Mouse (Mus musculus) neural tube, embryonic 12.5 days (tissue): ENCODE measurements at regions not wholly inside any gene's neighbourhood (a gene's known extent, or its start where the extent isn't known, plus 50 kb on each side); places are given as distances from the start of the nearest gene placed in this dataset.
A peak's percentile ranks its signal among the peaks of the same experiment; 100 is the strongest.

Source experiments
- ATAC-seq: fragments of 200-750 bp; cut with Nextera tagmentation; 2 replicates; pipeline ENCODE4 v1.8.0; 2017; ENCODE audit warnings: low read depth, mild to moderate bottlenecking, moderate TSS enrichment, moderate library complexity; ENCODE audit not compliant: low FRiP score
- H3K27ac ChIP-seq: fragments of 300-500 bp; sonication (generic); 2 replicates; pipeline ENCODE4 v1.5.1; 2016
- H3K27me3 ChIP-seq: fragments of 300-500 bp; sonication (generic); replicated peaks from 2 replicates; pipeline ENCODE4 v1.6.1; 2016; ENCODE audit warnings: mild to moderate bottlenecking
- H3K36me3 ChIP-seq: fragments of 300-500 bp; sonication (generic); 2 replicates; pipeline ENCODE4 v1.6.1; 2016; ENCODE audit warnings: mild to moderate bottlenecking
- H3K4me1 ChIP-seq: fragments of 300-500 bp; sonication (generic); 2 replicates; pipeline ENCODE4 v1.6.1; 2016
- H3K4me2 ChIP-seq: fragments of 300-500 bp; sonication (generic); replicated peaks from 2 replicates; pipeline ENCODE4 v1.6.1; 2016; ENCODE audit warnings: mild to moderate bottlenecking
- H3K4me3 ChIP-seq: fragments of 300-500 bp; sonication (generic); 2 replicates; pipeline ENCODE4 v1.5.1; 2016
- H3K9ac ChIP-seq: fragments of 300-500 bp; sonication (generic); 2 replicates; pipeline ENCODE4 v1.6.1; 2016; ENCODE audit warnings: mild to moderate bottlenecking
- H3K9me3 ChIP-seq: fragments of 300-500 bp; sonication (generic); 2 replicates; pipeline ENCODE4 v1.6.1; 2016; ENCODE audit warnings: mild to moderate bottlenecking
- WGBS: fragments of 180-500 bp; shearing (Covaris S2); methylation state at CpG from one replicate; pipeline ENCODE4 v1.1.7; 2016; 5-methylcytosine and 5-hydroxymethylcytosine counted together

DNA sequence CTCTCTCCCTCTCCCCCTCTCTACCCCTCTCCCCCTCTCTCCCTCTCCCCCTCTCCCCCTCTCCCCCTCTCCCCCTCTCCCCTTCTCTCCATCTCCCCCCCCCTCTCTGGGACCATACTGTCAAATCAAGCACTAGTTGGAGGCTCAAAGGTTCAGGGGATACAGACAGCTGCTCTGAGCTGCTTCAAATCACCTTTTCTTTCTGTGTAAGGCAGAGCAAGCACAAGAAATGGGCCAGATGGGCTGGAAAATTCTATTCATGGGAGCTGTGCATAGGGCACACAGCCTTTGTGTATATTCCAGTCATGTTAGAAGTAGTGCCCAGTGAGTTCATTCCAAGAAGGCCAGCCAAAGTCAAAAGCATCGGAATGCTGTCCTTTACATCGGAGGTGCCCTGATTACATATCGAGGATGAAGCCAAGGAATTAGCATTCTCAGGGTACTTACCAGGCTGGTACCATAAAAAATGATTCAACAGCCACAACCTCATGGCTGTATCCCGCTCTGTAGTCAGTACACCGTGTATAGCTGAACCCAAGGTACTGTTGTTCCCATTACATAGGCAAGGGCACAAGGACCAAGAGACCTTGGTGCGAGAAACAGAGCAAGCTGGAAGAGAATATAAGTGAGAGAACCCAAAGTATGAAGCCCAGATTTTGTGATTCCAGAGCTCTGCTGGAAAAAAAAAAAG, 381.9 kb upstream of the Rack1 start:
- H3K4me2 ChIP-seq, result no peak overlapping the region
- no peaks in the 10 kb centered on the region for H3K4me1 ChIP-seq
- no peak overlapping the region for H3K4me3 ChIP-seq
- H3K27me3 ChIP-seq, result no peaks in the 10 kb centered on the region
- ATAC-seq, result peak; percentile 73
- H3K9ac ChIP-seq, result no peak overlapping the region
- no peak overlapping the region for H3K27ac ChIP-seq
- WGBS, result 57% methylated on average over 6 of the region's 6 CpGs
- no peaks in the 10 kb centered on the region for H3K9me3 ChIP-seq
- no peaks in the 10 kb centered on the region for H3K36me3 ChIP-seq

DNA sequence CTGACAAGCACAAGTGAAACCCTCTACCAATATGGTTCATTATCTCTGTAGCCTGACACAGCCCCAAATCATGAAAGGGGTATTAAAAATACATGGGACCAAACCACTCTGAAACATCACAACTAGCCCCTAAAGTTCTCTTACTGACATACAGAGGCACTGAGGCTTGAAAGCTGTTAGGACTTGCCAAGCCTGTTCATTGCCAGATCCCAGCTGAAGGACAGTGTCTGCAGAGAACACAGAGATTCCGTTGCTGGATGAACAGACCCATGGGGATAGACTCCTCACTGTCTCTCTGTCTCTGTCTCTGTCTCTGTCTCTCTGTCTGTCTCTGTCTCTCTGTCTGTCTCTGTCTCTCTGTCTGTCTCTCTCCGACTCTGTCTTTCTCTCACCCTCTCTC, 382.5 kb upstream of the Rack1 start:
- ATAC-seq, result no peak

GRCm38 (mm10) chr11:48398032-48398431, 402.1 kb upstream of the Rack1 start:
- no peak for ATAC-seq
- WGBS, result 80% methylated on average over 2 of the region's 2 CpGs

More for the DNA sequence above, 382.5 kb upstream of the Rack1 start:
- Histone ChIP-seq H3K27me3 (no peaks in the 10 kb centered on the region), H3K27ac (no peak overlapping the region), H3K36me3 (no peaks in the 10 kb centered on the region), H3K4me2 (no peak overlapping the region), H3K4me3 (no peak overlapping the region), H3K9me3 (no peaks in the 10 kb centered on the region), H3K4me1 (no peaks in the 10 kb centered on the region), H3K9ac (no peak overlapping the region)
- WGBS, result 62% methylated on average over 2 of the region's 2 CpGs

DNA sequence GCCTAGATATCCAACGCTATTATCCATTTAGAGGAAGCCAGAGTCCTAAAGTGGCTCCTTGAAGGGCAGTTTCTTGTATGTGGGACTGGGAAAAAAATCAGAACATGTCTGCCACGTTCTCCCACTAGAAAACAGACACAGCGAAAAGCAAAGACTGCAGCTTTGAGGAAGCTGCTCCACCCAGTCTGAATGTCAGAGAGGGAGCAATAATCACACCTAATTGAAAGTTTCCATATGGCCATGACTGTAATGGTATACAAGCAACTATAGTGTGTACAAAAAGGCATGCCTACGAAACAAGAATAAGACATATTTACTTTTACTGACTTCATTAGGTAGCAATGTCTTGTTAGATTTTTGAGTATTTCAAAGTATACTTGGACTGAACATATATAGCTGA, 392.7 kb upstream of the Sgcd start:
- 89% methylated on average over 4 of the region's 4 CpGs for WGBS
- no peak for ATAC-seq
- Histone ChIP-seq H3K27ac (no peak overlapping the region), H3K27me3 (no peaks in the 10 kb centered on the region), H3K36me3 (no peaks in the 10 kb centered on the region), H3K4me3 (no peak overlapping the region), H3K9ac (no peak overlapping the region), H3K4me1 (no peaks in the 10 kb centered on the region), H3K9me3 (no peaks in the 10 kb centered on the region), H3K4me2 (no peak overlapping the region)

More at GRCm38 (mm10) chr11:48398032-48398431, 402.1 kb upstream of the Rack1 start:
- Histone ChIP-seq H3K4me2 (no peak overlapping the region), H3K4me1 (no peaks in the 10 kb centered on the region), H3K36me3 (no peaks in the 10 kb centered on the region), H3K4me3 (no peak overlapping the region), H3K27ac (no peak overlapping the region), H3K9me3 (no peaks in the 10 kb centered on the region), H3K9ac (no peak overlapping the region), H3K27me3 (no peaks in the 10 kb centered on the region)

DNA sequence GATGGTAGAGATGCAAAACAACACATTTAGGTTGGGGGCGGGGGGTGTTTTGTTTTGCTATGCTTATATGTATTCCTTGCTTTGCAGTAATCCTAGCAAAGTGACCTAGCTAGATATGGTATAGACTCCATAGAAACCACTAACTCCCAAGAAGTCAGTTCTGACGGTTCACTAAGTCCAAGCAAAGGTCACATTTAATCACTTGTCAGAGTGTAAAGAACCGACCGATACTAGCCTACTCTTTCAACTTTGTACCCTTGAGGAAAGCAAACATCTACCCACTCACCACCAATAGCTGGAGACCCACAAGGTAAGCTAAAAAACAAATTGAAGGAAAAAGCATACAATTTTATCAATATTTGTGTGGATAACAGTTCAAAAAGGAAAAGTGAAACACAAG, 389.3 kb upstream of the Sgcd start:
- Histone ChIP-seq H3K4me3 (no peak overlapping the region), H3K27ac (no peak overlapping the region), H3K9ac (no peak overlapping the region), H3K9me3 (no peaks in the 10 kb centered on the region), H3K36me3 (no peaks in the 10 kb centered on the region), H3K4me1 (no peaks in the 10 kb centered on the region), H3K27me3 (no peaks in the 10 kb centered on the region), H3K4me2 (no peak overlapping the region)
- 65% methylated on average over 4 of the region's 4 CpGs for WGBS
- ATAC-seq, result no peak

- Histone ChIP-seq H3K4me2 (no peak overlapping the region), H3K27ac (no peak overlapping the region), H3K9ac (no peak overlapping the region), H3K4me1 (no peaks in the 10 kb centered on the region), H3K27me3 (no peaks in the 10 kb centered on the region), H3K9me3 (no peaks in the 10 kb centered on the region), H3K4me3 (no peak overlapping the region), H3K36me3 (no peaks in the 10 kb centered on the region)
- ATAC-seq, result no peak
Measured at GRCm38 (mm10) chr11:48377269-48377668, 388.5 kb upstream of the Sgcd start.

DNA sequence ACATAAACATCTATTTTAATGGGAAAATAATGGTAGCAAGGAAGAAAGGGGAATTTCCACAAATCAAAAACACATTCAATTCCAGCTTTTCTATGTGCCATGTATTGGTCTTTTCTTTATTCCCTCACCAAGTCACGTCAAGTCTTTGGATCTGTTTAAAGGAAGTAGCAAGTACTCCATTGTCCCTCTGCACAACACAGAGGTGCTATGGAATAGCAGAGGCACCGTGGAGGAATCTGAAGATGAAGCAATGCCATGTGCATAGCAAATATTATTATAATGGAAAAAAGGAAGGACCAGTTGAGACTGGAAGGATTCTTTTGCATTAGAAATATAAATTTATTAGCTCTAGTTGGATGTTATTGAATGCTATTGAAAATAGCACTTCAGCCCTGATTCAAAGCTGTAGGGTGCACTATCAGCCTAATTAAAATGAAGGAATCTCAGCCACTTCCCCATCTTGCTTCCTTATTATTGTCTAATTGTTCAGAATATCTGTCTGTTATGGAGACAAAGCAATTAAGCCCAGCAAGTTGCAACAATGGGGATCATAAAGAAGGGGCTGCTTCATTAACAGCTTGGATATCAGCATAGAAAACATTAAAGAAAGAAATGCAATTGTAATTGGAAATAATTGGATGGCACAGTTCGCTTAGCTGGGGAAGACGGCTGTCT, 362.7 kb upstream of the Sgcd start:
- H3K4me1 ChIP-seq, result no peaks in the 10 kb centered on the region
- no peak overlapping the region for H3K27ac ChIP-seq
- no peak for ATAC-seq
- H3K27me3 ChIP-seq, result no peaks in the 10 kb centered on the region
- H3K9me3 ChIP-seq, result no peaks in the 10 kb centered on the region
- WGBS, result 73% methylated on average over 4 of the region's 4 CpGs
- H3K36me3 ChIP-seq, result no peaks in the 10 kb centered on the region
- no peak overlapping the region for H3K9ac ChIP-seq
- H3K4me3 ChIP-seq, result no peak overlapping the region
- no peak overlapping the region for H3K4me2 ChIP-seq

DNA sequence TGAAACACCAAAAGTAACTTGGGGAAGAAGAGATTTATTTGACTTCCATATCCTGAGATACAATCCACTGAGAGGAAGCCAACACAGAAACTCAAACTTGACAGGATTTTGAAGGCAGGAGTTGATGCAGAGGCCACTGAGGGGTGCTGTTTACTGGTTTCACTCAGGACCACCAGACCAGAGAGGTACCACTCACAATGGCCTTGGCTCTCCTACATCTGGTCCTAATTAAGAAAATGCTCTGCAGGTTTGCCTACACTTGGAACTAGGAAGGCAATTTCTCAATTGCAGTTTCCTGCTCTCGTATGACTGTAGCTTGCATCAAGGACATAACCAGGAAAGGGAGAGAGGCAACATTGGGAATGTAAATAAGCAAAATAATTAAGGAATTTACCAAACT, 325.7 kb upstream of the Sgcd start:
- no peak for ATAC-seq
- 75% methylated on average over 1 of the region's 1 CpGs for WGBS
- Histone ChIP-seq H3K27me3 (no peaks in the 10 kb centered on the region), H3K9ac (no peak overlapping the region), H3K4me3 (no peak overlapping the region), H3K9me3 (no peaks in the 10 kb centered on the region), H3K4me1 (no peaks in the 10 kb centered on the region), H3K27ac (no peak overlapping the region), H3K36me3 (no peaks in the 10 kb centered on the region), H3K4me2 (no peak overlapping the region)

DNA sequence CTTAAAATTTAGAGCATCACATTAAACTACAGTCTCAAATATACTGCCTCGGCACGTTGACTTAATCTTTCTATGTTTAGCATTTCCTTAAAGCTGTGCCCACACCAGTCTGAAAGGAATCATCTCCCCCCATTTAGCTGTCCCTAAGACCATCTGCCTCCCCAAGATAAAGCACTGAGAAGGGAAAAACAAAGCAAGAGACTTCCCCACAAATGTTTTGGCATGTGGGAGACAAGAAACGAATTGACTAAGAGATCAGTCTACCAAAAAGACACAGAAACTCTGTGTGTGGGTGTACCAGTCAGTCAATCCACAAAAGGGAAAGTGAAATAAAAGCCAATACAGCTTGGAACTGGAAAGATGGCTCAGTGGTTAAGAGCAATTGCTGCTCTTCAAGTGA, 306.6 kb upstream of the Sgcd start:
- H3K9ac ChIP-seq, result no peak overlapping the region
- 80% methylated on average over 3 of the region's 3 CpGs for WGBS
- no peak for ATAC-seq
- H3K27me3 ChIP-seq, result no peaks in the 10 kb centered on the region
- no peak overlapping the region for H3K4me2 ChIP-seq
- no peak overlapping the region for H3K27ac ChIP-seq
- no peaks in the 10 kb centered on the region for H3K4me1 ChIP-seq
- H3K4me3 ChIP-seq, result no peak overlapping the region
- H3K36me3 ChIP-seq, result no peaks in the 10 kb centered on the region
- H3K9me3 ChIP-seq, result no peaks in the 10 kb centered on the region

- ATAC-seq, result no peak
- no peaks in the 10 kb centered on the region for H3K9me3 ChIP-seq
- H3K9ac ChIP-seq, result no peak overlapping the region
- H3K36me3 ChIP-seq, result no peaks in the 10 kb centered on the region
- H3K27me3 ChIP-seq, result no peaks in the 10 kb centered on the region
- H3K4me1 ChIP-seq, result no peaks in the 10 kb centered on the region
- 91% methylated on average over 3 of the region's 3 CpGs for WGBS
- H3K27ac ChIP-seq, result no peak overlapping the region
- no peak overlapping the region for H3K4me3 ChIP-seq
- H3K4me2 ChIP-seq, result no peak overlapping the region
Measured at GRCm38 (mm10) chr11:48262492-48262891, 273.7 kb upstream of the Sgcd start.

GRCm38 (mm10) chr11:48261089-48261488, 272.3 kb upstream of the Sgcd start:
- Histone ChIP-seq H3K4me1 (no peaks in the 10 kb centered on the region), H3K27ac (no peak overlapping the region), H3K36me3 (no peaks in the 10 kb centered on the region), H3K4me3 (no peak overlapping the region), H3K27me3 (no peaks in the 10 kb centered on the region), H3K4me2 (no peak overlapping the region), H3K9ac (no peak overlapping the region), H3K9me3 (no peaks in the 10 kb centered on the region)
- no peak for ATAC-seq
- 52% methylated on average over 1 of the region's 1 CpGs for WGBS

GRCm38 (mm10) chr11:48250678-48251317, 262.0 kb upstream of the Sgcd start:
- ATAC-seq, result no peak
- Histone ChIP-seq H3K27ac (no peak overlapping the region), H3K4me1 (no peaks in the 10 kb centered on the region), H3K9me3 (no peaks in the 10 kb centered on the region), H3K9ac (no peak overlapping the region), H3K4me2 (no peak overlapping the region), H3K36me3 (no peaks in the 10 kb centered on the region), H3K27me3 (no peaks in the 10 kb centered on the region), H3K4me3 (no peak overlapping the region)
- WGBS, result 63% methylated on average over 4 of the region's 4 CpGs

DNA sequence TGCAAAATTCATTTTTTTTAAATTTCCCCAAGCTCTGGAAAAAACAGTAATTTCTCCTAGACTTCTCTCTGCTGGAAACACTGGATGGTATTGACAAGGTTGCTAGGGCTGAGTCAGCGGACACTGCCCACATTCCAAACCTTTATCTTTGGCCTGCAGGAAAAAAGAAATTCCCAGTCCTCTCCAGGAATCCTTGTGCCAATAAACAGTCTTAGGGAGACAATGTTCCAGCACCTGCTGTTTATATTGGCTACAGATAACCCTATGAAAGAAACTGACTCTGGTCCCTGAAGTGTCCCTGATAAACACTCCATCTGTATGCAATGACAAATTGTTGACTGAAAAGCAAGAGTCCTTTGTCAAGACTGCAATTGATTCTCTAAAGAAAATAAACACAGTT, 260.5 kb upstream of the Sgcd start:
- H3K4me1 ChIP-seq, result no peaks in the 10 kb centered on the region
- no peaks in the 10 kb centered on the region for H3K9me3 ChIP-seq
- ATAC-seq, result no peak
- H3K36me3 ChIP-seq, result no peaks in the 10 kb centered on the region
- 54% methylated on average over 1 of the region's 1 CpGs for WGBS
- no peaks in the 10 kb centered on the region for H3K27me3 ChIP-seq
- no peak overlapping the region for H3K27ac ChIP-seq
- no peak overlapping the region for H3K4me3 ChIP-seq
- no peak overlapping the region for H3K9ac ChIP-seq
- no peak overlapping the region for H3K4me2 ChIP-seq
